Mouse (Mus musculus) B cell, adult 67 days (primary cell): ENCODE results near the gene Olfr38. TPM values are rescaled to one million over a fixed set of nuclear protein-coding genes. Genes with fewer than 3 reads are reported as not detected.

Experiments used
- total RNA-seq, 2 experiments: library from RNA; stranded (reverse); gene quantifications; 4 replicates each; pipeline ENCODE4 v1.2.4; 2023

Gene Olfr38
- not detected for total RNA-seq

GRCm38 (mm10) chr6:42756104-42756503 lies at the start of gene Olfr38:
Gene Olfr38, plus strand, starts transcription at chr6:42756404.

DNA sequence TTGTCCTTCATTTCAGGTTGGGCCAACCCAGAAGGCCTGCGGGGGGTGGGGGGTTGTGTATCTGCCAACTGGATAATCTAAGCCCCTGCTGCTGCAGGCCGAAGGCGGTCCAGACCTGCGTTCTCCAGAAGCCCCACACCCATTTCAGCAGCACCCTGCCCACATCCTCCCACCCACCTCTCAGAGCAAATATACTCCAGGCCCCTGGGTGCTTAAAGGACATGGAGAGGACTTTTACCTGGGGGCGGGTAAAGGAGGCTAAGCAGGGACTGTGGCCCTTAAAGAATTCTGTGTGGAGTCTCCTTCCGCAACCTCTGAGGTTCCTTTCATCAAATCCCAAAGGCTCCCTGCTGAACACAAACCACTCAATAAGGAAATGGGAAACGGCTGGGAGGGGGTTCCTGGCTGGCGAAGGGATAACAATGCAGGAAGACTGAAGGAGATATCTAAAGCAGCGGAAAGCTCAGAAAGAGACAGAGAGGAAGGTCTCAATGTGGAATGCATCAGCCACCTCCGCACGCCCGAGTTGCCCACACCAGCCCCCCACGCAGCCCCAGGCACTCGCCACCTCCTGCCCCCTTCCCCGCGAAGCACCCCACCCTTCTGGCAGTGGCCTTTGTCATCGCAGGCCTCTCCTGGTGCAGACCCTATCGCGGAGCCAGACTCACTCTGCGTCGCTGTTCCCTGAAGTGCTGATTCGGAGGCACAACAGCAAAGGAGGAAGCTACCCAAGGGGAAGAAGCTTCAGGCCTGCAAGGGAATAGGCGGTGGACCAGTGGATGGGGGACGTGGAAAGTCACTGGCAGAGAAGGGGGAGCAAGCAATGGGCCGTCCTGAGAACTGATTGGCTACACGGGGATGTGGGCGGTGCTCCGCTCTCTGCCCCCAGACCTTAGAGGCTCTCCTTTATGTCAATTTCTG lies 46.7 kb upstream of the Olfr38 start, which contains the start of gene Tcaf1:
TSS of gene Tcaf1 (minus strand) at position 798 of the 921 bp plus-strand sequence.

GRCm38 (mm10) chr6:42739071-42739470 lies 17.1 kb upstream of the Olfr38 start, which contains the start of gene Olfr453:
Gene Olfr453, plus strand, starts transcription at chr6:42739371.

GRCm38 (mm10) chr6:42784793-42785192 lies 28.6 kb downstream of the Olfr38 start, which contains the start of gene Olfr452:
Gene Olfr452, plus strand, starts transcription at chr6:42785093.

GRCm38 (mm10) chr6:42811639-42812038 lies 55.4 kb downstream of the Olfr38 start, which contains the start of gene Olfr450:
Gene Olfr450, plus strand, starts transcription at chr6:42811939.

Other genes with a start within 250 kb of the Olfr38 start
- not detected for gene Olfr455, start 208.8 kb upstream of the Olfr38 start, total RNA-seq
- not detected for gene Tcaf3, start 158.7 kb upstream of the Olfr38 start, total RNA-seq
- not detected for gene Tcaf2, start 111.2 kb upstream of the Olfr38 start, total RNA-seq
- not detected for gene Tcaf1, start 46.3 kb upstream of the Olfr38 start, total RNA-seq
- not detected for gene Olfr453, start 17.0 kb upstream of the Olfr38 start, total RNA-seq
- not detected for gene Olfr452, start 28.7 kb downstream of the Olfr38 start, total RNA-seq
- gene Olfr450, start 55.5 kb downstream of the Olfr38 start, total RNA-seq: not detected
- gene Olfr449, start 78.0 kb downstream of the Olfr38 start, total RNA-seq: not detected
- not detected for gene Olfr448, start 134.0 kb downstream of the Olfr38 start, total RNA-seq
- gene Olfr447, start 152.5 kb downstream of the Olfr38 start, total RNA-seq: not detected
- not detected for gene Olfr446, start 165.0 kb downstream of the Olfr38 start, total RNA-seq
- not detected for gene Olfr444, start 192.7 kb downstream of the Olfr38 start, total RNA-seq